Mouse (Mus musculus): ENCODE data around the gene Mrpl17. TPM values are rescaled to one million over a fixed set of nuclear protein-coding genes. Genes with fewer than 3 reads are reported as not detected.

Mrpl17 gene
- polyA plus RNA-seq, 1 experiment from 2014 or later: 333 TPM

DNA sequence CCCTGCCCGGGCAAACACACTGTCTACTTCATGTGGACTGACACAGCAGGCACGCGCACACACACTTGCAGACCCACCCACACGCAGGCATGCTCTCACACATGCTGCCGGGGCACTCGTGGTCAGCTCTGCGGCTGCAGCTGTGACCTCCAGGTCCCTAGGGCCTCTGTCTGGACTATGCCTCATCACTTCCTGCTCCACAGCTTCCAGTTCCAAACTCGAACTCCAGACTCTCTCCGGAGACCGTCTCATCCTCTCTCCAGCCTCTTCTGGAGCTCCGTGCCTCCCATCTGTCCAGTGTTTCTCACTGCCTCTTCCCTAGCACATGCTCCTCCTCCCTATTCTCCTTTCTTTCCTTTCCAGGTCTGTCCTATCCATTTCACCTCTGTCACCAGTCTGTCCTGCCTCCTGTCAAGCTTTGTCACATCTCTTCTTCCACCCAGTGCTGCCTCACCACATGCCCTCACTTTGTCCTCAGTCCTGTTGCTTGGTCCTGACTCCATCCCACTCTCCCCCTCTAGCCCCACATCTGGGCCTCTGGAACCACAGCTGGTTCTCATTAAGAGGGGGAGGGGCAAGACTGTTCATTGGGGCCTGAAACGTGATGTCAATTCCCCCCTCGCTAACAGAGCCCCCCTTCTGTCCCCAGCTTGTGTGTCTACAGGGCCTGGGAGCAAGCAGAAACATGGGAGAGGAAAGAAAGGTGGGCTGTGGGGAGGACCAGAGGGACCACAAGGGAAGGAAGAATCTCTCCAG is 32.9 kb downstream of the Mrpl17 start:
- Histone ChIP-seq H3K27me3 (replicated peaks; ENCODE audit: control insufficient read depth, insufficient read depth, low read length) (no peaks in the 10 kb centered on the region), H3K36me3 (ENCODE audit: control insufficient read depth, insufficient read depth, low read length) (peaks cover 31% of the 10 kb centered on the region), H3K4me2 (ENCODE audit: low read depth, low read length) (peak overlapping the region; percentile 62), H3K4me1 (ENCODE audit: control insufficient read depth, insufficient read depth, low read length) (peaks cover 30% of the 10 kb centered on the region), H3K9me3 (ENCODE audit: control insufficient read depth, low read length) (no peaks in the 10 kb centered on the region), H3K4me3 (ENCODE audit: low read depth, low read length) (peak overlapping the region; percentile 35), H3K27ac (replicated peaks; ENCODE audit: low read depth, low read length) (peak overlapping the region; percentile 95), H3K9ac (ENCODE audit: low read depth, low read length) (peak overlapping the region; percentile 51)
- WGBS: 14% methylated on average over 13 of the region's 13 CpGs
- peak; percentile 91 for DNase-seq (ENCODE audit: low spot score)
- peak; percentile 88 for ATAC-seq (ENCODE audit: low read depth)

DNA sequence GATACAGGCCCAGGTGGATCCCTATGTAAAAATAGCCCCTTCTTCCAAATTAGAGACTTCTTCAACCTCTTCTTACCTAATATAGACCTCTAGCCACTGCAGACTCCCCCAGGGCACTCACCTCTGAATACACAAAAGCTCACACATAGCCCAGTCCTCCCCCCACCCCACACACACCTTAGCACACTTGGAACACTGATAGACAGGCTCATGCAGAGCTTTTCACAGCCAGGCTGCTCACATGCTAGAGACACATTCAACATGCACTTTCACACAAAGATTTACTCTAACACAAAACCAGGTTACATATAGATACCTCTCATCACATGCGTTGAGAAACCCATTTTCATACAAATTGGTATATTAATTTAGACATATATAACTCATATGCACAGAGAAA is 33.6 kb downstream of the Mrpl17 start:
- 60% methylated on average over 1 of the region's 1 CpGs for WGBS
- Histone ChIP-seq H3K9me3 (ENCODE audit: control insufficient read depth, low read length) (no peaks in the 10 kb centered on the region), H3K4me3 (ENCODE audit: low read depth, low read length) (peak overlapping the region; percentile 35), H3K9ac (ENCODE audit: low read depth, low read length) (no peak overlapping the region; the same call in 1 of the 2 replicates), H3K36me3 (ENCODE audit: control insufficient read depth, insufficient read depth, low read length) (peaks cover 38% of the 10 kb centered on the region), H3K27ac (replicated peaks; ENCODE audit: low read depth, low read length) (peak overlapping the region; percentile 95), H3K4me2 (ENCODE audit: low read depth, low read length) (peak overlapping the region; percentile 62), H3K4me1 (ENCODE audit: control insufficient read depth, insufficient read depth, low read length) (peaks cover 30% of the 10 kb centered on the region), H3K27me3 (replicated peaks; ENCODE audit: control insufficient read depth, insufficient read depth, low read length) (no peaks in the 10 kb centered on the region)
- DNase-seq (ENCODE audit: low spot score) (no peak), ATAC-seq (ENCODE audit: low read depth) (no peak)

DNA sequence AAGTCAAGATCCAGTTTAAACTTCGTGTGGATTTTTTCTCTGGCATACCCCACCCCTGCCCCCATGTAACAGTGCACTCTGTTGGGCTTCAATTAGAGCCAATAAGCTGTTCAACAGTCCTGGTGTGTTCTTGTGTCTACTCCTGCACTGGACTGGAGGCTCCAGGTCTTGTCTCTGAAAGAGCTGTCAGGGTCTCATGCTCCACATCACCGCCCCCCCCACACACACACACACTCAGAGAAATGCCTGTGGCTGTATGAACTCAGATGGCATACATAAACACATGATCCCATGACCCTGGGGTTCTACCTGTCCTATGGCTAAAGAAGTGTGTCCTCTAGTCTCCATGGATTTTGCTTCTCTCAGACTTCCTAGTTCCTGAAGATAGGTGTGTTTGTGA is 34.9 kb downstream of the Mrpl17 start:
- Histone ChIP-seq H3K4me3 (ENCODE audit: low read depth, low read length) (no peak overlapping the region), H3K4me2 (ENCODE audit: low read depth, low read length) (no peak overlapping the region), H3K4me1 (ENCODE audit: control insufficient read depth, insufficient read depth, low read length) (peaks cover 30% of the 10 kb centered on the region), H3K27ac (replicated peaks; ENCODE audit: low read depth, low read length) (no peak overlapping the region), H3K27me3 (replicated peaks; ENCODE audit: control insufficient read depth, insufficient read depth, low read length) (no peaks in the 10 kb centered on the region), H3K9ac (ENCODE audit: low read depth, low read length) (no peak overlapping the region), H3K36me3 (ENCODE audit: control insufficient read depth, insufficient read depth, low read length) (peaks cover 40% of the 10 kb centered on the region), H3K9me3 (ENCODE audit: control insufficient read depth, low read length) (no peaks in the 10 kb centered on the region)
- no peak for ATAC-seq (ENCODE audit: low read depth)
- WGBS: 71% methylated on average over 2 of the region's 2 CpGs
- no peak for DNase-seq (ENCODE audit: low spot score)

DNA sequence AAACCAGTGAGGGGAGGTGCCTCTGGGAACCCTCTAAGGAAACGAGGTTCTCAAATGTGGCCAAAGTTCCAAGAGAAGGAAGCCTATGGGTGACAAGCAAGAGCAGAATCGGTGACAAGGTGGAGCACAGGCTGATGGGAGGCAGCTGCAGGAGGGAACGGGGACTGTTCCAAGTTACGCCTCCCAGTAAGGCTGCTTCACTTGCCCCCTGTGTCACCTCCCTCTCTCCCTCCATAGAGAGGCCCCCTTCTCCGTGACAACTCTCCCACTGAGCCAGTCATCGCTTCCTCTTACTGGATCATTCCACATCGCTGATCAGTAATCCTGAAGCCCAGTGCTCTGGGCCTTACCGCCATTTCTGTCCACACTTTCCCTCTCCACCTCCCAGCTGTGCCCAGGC is 36.2 kb downstream of the Mrpl17 start:
- peaks cover 27% of the 10 kb centered on the region for H3K4me1 ChIP-seq (ENCODE audit: control insufficient read depth, insufficient read depth, low read length)

DNA sequence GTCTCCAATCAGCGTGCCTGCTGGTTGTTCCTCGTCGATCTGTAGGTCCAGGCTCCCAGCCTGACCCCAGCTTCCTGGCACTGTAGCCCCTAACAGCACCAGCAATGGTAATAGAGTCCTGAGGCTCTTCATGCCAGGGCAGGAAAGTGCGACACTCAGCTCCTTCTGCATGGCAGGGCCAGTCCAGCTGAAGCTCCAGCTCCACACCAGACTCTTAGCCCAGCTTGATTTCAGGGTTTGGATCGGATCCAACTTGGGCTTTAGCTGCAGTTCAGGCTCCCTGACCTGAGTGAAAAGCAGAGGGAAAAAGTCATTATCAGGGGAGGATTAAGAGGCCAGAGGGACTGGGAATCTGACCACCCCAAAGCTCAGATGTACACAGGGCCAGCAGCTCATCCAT is 37.9 kb downstream of the Mrpl17 start:
- H3K36me3 ChIP-seq (ENCODE audit: control insufficient read depth, insufficient read depth, low read length): peaks cover 47% of the 10 kb centered on the region
- peaks cover 16% of the 10 kb centered on the region for H3K4me1 ChIP-seq (ENCODE audit: control insufficient read depth, insufficient read depth, low read length)
- no peaks in the 10 kb centered on the region for H3K27me3 ChIP-seq (replicated peaks; ENCODE audit: control insufficient read depth, insufficient read depth, low read length)
- H3K4me3 ChIP-seq (ENCODE audit: low read depth, low read length): no peak overlapping the region
- no peak overlapping the region for H3K4me2 ChIP-seq (ENCODE audit: low read depth, low read length)
- ATAC-seq (ENCODE audit: low read depth) (no peak), DNase-seq (ENCODE audit: low spot score) (peak; percentile 29)
- no peaks in the 10 kb centered on the region for H3K9me3 ChIP-seq (ENCODE audit: control insufficient read depth, low read length)
- no peak overlapping the region for H3K9ac ChIP-seq (ENCODE audit: low read depth, low read length)
- H3K27ac ChIP-seq (replicated peaks; ENCODE audit: low read depth, low read length): no peak overlapping the region
- 87% methylated on average over 5 of the region's 5 CpGs for WGBS

More for the DNA sequence above, 36.2 kb downstream of the Mrpl17 start:
- no peak; the same call in 1 of the 2 replicates for ATAC-seq (ENCODE audit: low read depth)
- Histone ChIP-seq H3K9ac (ENCODE audit: low read depth, low read length) (no peak overlapping the region), H3K4me2 (ENCODE audit: low read depth, low read length) (no peak overlapping the region), H3K4me3 (ENCODE audit: low read depth, low read length) (no peak overlapping the region), H3K27me3 (replicated peaks; ENCODE audit: control insufficient read depth, insufficient read depth, low read length) (no peaks in the 10 kb centered on the region), H3K27ac (replicated peaks; ENCODE audit: low read depth, low read length) (no peak overlapping the region), H3K36me3 (ENCODE audit: control insufficient read depth, insufficient read depth, low read length) (peaks cover 41% of the 10 kb centered on the region), H3K9me3 (ENCODE audit: control insufficient read depth, low read length) (no peaks in the 10 kb centered on the region)
- DNase-seq (ENCODE audit: low spot score): peak; percentile 46
- 52% methylated on average over 8 of the region's 8 CpGs for WGBS

DNA sequence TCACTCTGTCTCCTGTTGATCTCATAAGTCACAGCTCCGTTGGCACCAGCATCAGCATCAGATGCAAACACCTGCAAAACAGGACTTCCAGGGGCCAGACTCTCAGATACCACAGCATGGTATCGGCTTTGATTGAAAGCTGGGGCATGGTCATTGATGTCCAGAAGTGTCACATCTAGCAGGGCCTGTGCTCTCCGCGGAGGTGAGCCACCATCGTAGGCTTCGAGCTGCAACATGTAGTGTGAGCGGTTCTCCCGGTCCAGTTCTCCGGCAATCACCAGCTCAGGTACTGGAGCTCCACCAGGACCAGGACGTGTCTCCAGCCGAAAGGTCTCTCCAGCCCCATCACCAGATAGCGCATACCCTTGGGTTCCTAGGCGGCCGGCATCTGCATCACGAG is 38.6 kb downstream of the Mrpl17 start:
- Histone ChIP-seq H3K9me3 (ENCODE audit: control insufficient read depth, low read length) (no peaks in the 10 kb centered on the region), H3K4me2 (ENCODE audit: low read depth, low read length) (no peak overlapping the region), H3K9ac (ENCODE audit: low read depth, low read length) (no peak overlapping the region), H3K27me3 (replicated peaks; ENCODE audit: control insufficient read depth, insufficient read depth, low read length) (no peaks in the 10 kb centered on the region), H3K36me3 (ENCODE audit: control insufficient read depth, insufficient read depth, low read length) (peaks cover 52% of the 10 kb centered on the region), H3K4me1 (ENCODE audit: control insufficient read depth, insufficient read depth, low read length) (peaks cover 15% of the 10 kb centered on the region), H3K27ac (replicated peaks; ENCODE audit: low read depth, low read length) (no peak overlapping the region), H3K4me3 (ENCODE audit: low read depth, low read length) (no peak overlapping the region)
- 97% methylated on average over 15 of the region's 15 CpGs for WGBS
- no peak for DNase-seq (ENCODE audit: low spot score)
- no peak for ATAC-seq (ENCODE audit: low read depth)

DNA sequence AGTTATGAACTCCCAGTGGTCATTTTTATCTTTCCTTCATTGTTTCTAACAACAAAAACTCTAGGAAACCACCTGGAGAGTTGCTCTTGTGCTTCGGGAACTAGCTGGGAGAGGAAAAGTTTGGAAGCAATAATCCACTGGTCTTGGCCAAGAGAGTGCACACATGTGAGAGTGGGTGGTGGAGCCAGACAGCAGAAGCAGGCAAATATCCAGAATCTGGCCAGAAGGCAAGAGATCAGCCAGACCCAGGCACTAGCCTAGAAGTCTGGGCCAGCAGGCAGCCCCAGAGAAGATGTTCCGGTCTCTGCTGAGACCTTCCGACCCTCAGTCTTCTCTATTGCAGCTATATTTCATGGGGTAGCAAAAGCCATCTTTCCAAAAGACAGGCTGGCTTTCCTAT is 40.9 kb downstream of the Mrpl17 start:
- H3K36me3 ChIP-seq (ENCODE audit: control insufficient read depth, insufficient read depth, low read length): peaks cover 65% of the 10 kb centered on the region

DNA sequence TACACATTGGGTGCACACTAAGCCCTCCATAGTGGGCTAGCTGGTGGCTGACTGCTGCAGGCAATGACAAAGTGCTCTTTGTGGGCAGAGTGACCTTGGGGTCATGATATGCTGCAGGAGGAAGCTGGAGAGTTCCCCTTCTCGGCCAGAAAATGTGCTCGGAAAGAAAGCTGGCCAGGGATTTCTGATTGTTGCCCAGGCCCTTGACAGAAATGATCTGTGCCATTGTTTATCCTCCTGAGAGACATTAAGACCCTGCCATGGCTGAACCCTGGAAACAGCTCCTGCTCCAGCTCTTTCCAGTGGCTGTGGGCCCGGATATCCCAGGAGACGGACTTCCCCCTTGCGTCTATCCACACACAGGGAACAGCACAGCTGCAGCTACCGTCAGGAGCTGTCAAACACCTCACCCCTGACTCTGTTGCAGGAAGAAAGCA is 43.2 kb downstream of the Mrpl17 start:
- Histone ChIP-seq H3K4me1 (ENCODE audit: control insufficient read depth, insufficient read depth, low read length) (peaks cover 5% of the 10 kb centered on the region; the same call in 1 of the 2 replicates), H3K4me2 (ENCODE audit: low read depth, low read length) (no peak overlapping the region), H3K27me3 (replicated peaks; ENCODE audit: control insufficient read depth, insufficient read depth, low read length) (no peaks in the 10 kb centered on the region), H3K9ac (ENCODE audit: low read depth, low read length) (no peak overlapping the region), H3K9me3 (ENCODE audit: control insufficient read depth, low read length) (no peaks in the 10 kb centered on the region), H3K27ac (replicated peaks; ENCODE audit: low read depth, low read length) (peak overlapping the region; percentile 39), H3K4me3 (ENCODE audit: low read depth, low read length) (no peak overlapping the region), H3K36me3 (ENCODE audit: control insufficient read depth, insufficient read depth, low read length) (peaks cover 83% of the 10 kb centered on the region)
- 13% methylated on average over 6 of the region's 6 CpGs for WGBS
- no peak for DNase-seq (ENCODE audit: low spot score)
- ATAC-seq (ENCODE audit: low read depth): no peak; the same call in 1 of the 2 replicates

More for the DNA sequence above, 40.9 kb downstream of the Mrpl17 start:
- no peaks in the 10 kb centered on the region for H3K27me3 ChIP-seq (replicated peaks; ENCODE audit: control insufficient read depth, insufficient read depth, low read length)
- WGBS: 79% methylated on average over 3 of the region's 3 CpGs
- H3K4me2 ChIP-seq (ENCODE audit: low read depth, low read length): no peak overlapping the region
- H3K4me1 ChIP-seq (ENCODE audit: control insufficient read depth, insufficient read depth, low read length): peaks cover 5% of the 10 kb centered on the region; the same call in 1 of the 2 replicates
- ATAC-seq (ENCODE audit: low read depth): no peak
- no peak for DNase-seq (ENCODE audit: low spot score)
- H3K4me3 ChIP-seq (ENCODE audit: low read depth, low read length): no peak overlapping the region
- H3K9me3 ChIP-seq (ENCODE audit: control insufficient read depth, low read length): no peaks in the 10 kb centered on the region
- H3K9ac ChIP-seq (ENCODE audit: low read depth, low read length): no peak overlapping the region
- no peak overlapping the region for H3K27ac ChIP-seq (replicated peaks; ENCODE audit: low read depth, low read length)

DNA sequence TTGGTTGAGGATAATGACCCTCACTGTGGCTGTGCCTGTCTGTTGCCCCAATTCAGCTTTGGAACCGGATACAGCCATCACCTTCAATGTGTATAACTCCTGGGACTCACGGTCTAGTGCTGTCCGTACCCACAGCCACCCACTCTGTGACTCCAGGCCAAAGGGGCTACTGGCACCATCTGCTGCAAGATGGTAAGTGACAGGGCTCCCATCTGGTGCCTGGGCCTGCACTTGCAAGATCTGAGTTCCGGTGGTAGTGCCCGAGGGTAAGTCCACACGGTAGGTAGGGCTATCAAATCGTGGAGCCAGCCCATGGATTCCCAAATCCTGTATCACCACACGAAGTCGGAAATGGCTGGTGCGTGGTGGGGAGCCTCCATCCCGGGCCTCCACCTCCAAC is 46.6 kb downstream of the Mrpl17 start:
- H3K9me3 ChIP-seq (ENCODE audit: control insufficient read depth, low read length): no peaks in the 10 kb centered on the region
- no peak overlapping the region for H3K4me2 ChIP-seq (ENCODE audit: low read depth, low read length)
- H3K4me3 ChIP-seq (ENCODE audit: low read depth, low read length): no peak overlapping the region
- H3K9ac ChIP-seq (ENCODE audit: low read depth, low read length): no peak overlapping the region
- DNase-seq (ENCODE audit: low spot score): no peak
- no peaks in the 10 kb centered on the region for H3K27me3 ChIP-seq (replicated peaks; ENCODE audit: control insufficient read depth, insufficient read depth, low read length)
- peaks cover 78% of the 10 kb centered on the region for H3K36me3 ChIP-seq (ENCODE audit: control insufficient read depth, insufficient read depth, low read length)
- WGBS: 91% methylated on average over 11 of the region's 11 CpGs
- no peak for ATAC-seq (ENCODE audit: low read depth)
- H3K27ac ChIP-seq (replicated peaks; ENCODE audit: low read depth, low read length): no peak overlapping the region
- H3K4me1 ChIP-seq (ENCODE audit: control insufficient read depth, insufficient read depth, low read length): peaks cover 5% of the 10 kb centered on the region; the same call in 1 of the 2 replicates
